Mouse (Mus musculus): ENCODE measurements around the gene Mip.
"Not testable (repeated sequence)": the region's sequence is repeated elsewhere in the genome, so short reads cannot be mapped to it uniquely, and the experiment has no call there.

Gene Mip

DNA sequence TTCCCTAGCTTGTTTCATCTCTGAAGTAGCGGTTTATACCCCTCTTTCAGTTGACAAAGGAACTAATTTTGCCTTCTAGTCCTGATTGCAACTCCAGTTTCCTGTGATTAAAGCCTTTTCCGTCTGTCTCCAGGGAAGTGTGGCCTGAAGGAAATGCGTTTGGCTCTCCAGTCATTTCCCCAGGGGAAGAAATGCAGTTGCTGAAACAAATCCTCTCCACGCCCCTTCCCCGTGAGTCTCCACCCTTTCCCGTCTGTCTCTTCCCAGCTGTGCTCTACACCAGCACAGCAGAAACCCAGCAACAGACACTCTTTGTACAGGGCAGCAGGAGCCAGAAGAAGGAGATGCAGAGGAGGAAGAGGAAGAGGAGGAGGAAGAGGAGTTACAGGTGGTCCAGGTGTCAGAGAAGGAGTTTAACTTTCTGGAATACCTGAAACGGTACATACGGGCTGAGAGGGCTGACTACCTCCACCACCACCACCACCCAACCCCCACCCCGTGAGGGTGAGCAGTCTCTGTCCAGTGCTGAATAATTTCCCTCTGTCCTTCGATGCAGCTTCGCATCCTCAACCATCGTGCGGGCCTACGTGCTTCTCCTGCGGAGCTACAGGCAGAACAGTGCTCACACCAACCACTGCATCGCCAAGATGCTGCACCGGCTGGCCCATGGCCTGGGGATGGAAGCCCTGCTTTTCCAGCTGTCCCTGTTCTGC lies 21.5 kb downstream of the Mip start:
- in situ Hi-C loops (cut with MboI, MseI): no loop called here

DNA sequence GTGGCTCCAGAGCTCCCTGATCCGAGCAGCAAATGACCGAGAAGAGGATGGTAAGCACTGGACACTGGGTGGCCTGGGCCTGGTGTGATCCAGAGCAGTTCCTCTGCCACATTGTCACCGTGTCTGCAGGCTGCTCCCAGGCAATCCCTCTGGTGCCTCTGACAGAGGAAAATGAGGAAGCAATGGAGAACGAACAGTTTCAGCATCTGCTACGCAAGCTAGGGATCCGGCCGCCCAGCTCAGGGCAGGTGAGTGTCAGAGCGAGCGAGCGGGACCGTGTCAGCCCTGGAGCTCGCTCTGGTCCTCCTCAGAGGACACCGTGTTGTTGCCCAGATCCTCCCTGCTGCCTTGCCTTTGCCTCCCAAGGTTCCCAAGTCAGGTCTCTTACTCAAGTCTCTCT lies 24.9 kb downstream of the Mip start:
- in situ Hi-C loops (cut with MboI, MseI): no loop called here

DNA sequence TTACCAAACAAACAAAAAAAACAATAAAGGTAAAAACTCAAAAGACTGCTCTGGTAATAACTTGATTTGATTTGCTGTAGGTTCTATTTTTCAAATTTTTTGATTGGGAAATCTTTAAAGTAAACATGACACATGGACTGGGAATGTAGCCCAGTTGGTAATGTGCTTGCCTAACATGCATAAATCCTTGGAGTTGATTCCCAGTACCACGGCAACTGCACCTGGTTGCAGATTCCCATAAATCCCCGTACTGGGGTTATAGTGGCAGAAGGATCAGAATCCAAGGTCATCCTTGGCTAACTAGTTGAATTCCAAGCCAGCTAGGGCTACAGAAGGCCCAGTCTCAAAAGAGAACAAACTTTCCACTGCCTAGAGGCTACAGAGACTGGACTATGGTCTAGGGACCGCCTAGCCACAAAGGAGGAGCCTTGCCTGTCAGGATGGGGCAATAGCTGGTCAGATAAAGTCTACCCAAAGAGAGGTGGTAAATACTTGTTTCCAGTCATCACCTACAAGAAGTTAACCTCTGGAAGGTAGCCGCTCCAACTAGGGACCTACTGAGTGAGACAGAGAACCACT lies 28.1 kb downstream of the Mip start, which contains the start of gene Apon:
TSS of gene Apon (plus strand) at position 420 of the 579 bp plus-strand sequence.
- in situ Hi-C loops (cut with MboI, MseI): no loop called here

DNA sequence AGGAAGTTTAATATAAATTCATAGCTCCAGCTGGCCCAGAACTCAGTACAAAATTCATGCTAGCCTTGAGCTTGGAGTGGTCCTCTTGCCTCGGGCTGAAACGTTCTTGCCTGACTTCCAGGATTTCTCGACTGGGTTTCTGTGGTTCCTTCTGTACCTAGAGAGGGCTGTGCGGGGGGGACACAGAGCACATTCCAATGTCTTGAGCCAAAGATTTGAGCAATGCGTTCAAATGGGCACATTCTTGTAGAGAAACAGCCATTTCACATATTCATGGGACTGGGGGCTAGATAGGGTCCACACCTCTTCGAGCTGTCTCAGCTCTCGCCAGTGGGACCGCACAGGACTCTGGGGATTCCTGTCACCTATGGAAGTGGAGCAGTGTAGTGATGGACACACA lies 30.3 kb downstream of the Mip start:
- in situ Hi-C loops (cut with MboI, MseI): no loop called here

DNA sequence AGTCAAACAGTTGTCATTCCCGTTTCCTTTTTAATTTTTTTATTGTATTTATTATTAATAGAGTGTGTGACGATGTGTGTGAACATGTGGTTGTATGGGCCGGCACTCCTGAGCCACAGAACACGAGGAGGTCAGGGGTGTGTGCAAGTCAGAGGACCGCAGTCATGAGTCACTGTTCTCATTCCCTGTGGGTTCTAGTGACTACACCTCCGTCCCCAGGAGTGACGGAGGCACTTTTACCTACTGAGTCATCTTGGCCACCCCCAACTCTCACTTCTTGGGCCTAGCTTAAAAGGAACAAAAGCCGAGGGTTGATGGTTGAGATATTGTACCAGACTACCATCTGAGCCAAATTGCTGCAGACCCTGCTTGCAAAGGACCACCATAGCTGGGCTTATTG lies 30.7 kb downstream of the Mip start:
- in situ Hi-C loops (cut with MboI, MseI): no loop called here

DNA sequence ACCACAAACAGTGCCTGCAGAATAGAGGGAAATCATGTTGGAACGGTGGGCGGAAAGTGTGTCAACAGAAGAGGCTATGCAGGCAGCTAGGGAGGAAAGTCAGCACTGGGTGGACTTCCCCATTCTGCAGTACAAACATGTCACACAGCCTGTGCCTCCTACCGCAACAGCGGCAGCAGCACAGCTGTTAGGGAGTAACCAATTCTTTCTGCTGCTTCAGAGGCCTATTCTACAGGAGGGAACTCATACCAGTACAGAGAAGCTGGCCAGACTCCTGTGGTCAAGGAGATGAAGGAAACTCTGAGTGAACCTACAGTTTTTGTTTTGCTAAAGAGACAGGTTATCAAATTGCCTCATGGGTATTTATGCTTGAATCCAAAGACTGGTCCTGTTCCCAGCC lies 33.3 kb downstream of the Mip start:
- in situ Hi-C loops (cut with MboI, MseI): no loop called here

DNA sequence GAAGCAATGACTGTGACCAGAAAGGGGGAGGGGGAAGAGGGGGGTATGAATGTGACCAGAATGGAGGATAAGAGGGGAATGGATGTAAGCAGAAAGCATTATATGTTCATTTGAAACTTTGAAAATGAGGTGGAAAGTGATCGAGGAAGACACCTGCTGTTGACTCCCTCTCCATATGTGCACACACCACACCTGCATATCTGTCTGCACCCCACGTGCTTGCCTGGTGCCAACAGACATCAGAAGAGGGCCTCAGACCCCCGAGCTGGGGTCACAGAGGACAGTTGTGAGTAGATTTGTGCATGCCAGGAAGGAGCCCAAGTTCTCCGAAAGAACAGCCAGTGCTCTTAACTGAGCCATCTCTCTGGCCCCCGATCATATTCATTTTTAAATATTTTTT lies 34.3 kb downstream of the Mip start:
- in situ Hi-C loops (cut with MboI, MseI): no loop called here

DNA sequence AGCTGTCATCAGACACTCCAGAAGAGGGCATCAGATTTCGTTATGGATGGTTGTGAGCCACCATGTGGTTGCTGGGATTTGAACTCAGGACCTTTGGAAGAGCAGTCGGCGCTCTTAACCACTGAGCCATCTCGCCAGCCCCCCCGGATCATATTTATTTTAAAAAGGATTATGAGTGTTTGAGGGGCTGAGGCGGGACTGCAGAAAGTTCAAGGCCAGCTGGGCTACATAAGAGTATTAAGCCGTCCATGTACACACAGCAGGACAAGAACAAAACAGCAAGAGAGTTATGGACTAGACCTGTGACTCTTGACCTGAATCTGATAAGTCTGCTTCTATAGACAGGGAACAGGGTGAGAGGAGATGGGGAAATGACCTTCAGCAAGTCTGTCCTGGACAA lies 34.7 kb downstream of the Mip start:
- in situ Hi-C loops (cut with MboI, MseI): not testable (repeated sequence)

DNA sequence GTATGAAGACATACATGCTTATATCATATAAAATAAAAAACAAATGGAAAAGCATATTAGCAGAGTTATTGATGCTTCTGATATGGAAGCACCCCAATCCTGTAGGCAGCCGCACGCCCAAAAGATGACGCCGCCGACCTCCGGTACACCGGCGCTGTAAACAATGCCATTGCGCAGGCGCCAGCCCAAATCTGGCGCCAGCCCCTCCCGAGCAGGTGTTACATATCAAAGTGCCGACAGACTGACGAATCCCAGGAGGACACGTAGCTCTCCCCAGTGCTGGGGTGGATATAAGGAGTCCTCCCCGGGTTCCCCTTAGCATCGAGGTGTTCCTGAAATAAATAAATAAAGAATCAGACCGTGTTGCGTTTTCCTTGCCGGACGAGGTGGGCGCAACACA lies 36.7 kb downstream of the Mip start:
- in situ Hi-C loops (cut with MboI, MseI): no loop called here

DNA sequence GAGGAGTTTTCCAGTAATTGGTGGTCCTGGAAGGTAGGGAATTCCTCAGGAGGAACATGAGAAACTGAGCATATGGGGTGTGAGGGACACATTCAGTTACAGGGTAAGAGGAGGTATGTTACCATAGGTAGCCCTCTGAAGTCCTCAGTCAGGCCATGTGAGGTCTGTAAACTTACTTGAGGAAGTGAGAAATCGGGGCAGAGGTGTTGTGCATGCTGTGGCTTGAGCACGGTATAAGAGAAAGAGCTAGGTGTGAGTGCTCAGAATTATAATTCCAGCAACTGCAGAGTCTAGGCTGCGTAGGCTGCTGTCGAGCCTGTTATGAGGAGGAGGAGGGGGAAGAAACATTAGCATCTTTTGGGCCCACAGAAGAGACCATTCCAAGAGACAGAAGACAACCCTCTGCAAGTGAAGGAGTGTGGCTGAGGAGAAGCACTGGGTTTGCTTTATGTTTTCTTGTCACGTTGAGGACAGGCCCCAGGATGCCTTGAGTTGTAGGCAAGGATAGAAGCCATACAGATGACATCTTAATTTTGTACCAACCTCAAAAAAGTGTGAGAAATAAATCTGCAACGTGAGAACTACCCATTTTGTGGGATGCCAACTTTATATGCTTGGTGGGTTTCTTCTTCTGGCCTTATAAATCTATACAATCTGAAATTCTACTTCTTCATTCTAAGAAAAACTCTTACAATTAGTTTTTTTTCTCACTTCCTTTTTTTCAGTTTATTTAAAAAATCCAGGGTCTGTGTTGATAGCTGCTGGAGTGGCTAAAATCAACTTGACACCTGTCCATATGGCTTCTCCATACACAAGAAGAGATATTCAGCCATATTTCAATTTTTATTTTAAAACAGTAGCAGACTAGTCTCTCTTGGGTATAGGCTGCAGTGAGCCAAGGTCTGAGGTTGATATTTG lies 38.0 kb downstream of the Mip start:
- in situ Hi-C loops (cut with MboI, MseI): no loop called here

DNA sequence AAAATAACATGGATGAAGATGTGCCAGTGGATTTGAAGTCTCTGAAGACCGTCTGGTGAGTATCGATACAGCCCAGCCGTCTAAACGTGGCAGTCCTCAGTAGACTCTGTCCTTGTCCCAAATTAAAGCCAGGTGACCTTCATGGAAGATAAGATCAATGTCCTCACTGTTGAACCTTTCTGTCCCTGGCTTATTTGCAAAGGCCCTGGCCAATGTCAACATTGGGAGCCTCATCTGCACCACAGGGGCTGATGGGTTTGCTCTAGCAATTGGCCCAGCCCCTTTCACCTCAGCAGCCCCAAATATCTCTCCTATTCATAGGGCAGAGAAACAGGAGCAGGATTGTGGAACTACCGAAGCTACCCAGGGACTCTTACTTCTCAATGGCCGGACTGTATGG lies 42.7 kb downstream of the Mip start, which contains the start of gene Apof:
TSS of gene Apof (plus strand) at position 301 of the 400 bp plus-strand sequence.
- in situ Hi-C loops (cut with MboI, MseI): no loop called here

DNA sequence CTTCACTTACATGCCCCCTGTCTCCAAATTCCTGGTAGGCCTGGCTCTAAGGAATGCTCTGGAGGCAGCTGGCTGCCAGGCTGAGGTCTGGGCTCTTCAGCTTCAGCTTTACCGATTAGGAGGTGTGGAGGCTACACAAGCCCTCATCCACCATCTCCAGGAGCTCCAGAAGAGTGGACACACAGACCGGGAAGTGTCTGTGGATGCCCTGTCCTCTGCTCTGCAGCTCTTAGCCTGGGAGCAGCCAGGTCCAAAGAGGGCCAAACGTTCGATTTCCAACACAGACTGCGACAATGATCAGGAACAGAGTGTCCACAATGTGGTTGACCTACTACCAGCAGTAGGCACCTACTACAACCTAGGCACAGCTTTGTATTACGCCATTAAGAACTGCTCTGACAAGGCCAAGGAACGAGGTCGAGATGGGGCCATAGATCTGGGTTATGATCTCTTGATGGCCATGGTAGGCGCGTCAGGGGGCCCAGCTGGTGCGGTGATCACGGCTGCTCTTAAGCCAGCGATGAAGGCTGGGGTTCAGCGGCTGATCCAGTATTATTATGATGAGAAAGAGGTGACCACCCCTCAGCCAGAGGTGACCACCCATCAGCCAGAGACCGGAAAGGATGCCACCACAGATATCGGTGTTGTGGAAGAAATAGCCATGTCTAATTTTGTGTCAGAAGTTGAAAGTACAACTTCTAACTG lies 43.7 kb downstream of the Mip start:
- in situ Hi-C loops (cut with MboI, MseI): no loop called here

DNA sequence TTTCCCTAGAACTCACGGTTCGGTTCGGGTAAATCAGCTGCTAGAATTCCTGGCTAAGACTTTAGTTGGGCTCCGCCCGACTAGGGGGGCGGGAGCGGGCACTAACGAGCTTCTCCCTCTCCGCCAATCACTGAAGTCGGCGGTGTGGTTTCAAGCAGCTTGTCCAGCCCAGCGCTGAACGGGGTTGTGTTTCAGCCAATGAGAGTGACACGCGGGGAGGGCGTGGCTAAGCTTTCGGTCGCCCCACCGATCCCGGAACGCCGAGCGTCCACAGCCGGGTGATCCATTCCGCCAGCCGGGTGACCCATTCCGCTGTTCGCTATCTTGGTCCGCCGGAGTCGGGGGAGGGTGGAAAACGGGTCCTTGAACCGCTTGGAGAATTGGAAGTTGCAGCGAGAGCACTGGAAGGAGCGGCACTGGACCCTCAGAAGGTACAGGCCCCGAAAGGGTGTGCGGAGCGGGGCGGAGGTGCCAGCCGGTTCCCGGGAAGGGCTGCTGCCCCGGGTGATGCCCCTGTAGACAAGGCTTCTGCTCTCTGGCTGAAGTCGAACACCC lies 44.7 kb downstream of the Mip start, which contains the start of gene Stat2:
TSS of gene Stat2 (plus strand) at position 273 of the 555 bp plus-strand sequence.
- in situ Hi-C loops (cut with MboI, MseI): no loop called here

DNA sequence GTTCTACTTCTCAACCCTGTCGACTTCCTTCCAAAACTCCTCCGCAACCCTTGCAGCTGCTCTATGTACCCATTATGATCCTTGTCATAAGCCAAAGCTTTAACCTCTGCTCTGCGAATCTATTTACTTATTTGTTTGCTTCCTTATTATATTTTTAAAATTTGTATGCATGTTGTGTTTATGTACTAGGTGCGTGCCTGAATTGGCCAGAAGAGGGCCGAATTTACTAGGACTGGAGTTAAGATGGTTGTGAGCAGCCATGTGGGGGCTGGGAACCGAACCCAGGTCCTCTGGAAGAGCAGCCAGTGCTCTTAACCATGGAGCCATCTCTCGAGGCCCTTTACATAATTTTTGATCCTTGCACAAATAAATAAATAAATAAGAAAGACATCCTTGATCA lies 45.2 kb downstream of the Mip start:
- in situ Hi-C loops (cut with MboI, MseI): no loop called here

DNA sequence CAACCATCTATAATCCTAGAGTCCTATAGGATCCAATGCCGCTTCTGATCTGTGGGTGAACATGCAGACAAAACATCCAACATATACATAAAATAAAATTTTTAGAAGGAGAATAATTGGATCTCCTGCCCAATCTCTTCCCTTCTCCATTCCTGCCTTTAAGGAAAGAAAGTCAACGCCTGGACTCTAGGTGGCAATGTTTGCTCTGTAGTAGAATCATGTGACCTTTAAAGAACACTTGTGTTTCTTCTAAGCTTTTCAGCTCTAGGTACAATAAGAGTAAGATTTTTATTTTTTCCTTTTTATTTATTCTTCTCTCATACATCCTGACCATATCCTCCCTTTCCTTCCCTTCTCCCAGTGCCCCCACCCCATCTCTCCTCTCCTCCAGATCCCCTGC lies 46.2 kb downstream of the Mip start:
- in situ Hi-C loops (cut with MboI, MseI): no loop called here

DNA sequence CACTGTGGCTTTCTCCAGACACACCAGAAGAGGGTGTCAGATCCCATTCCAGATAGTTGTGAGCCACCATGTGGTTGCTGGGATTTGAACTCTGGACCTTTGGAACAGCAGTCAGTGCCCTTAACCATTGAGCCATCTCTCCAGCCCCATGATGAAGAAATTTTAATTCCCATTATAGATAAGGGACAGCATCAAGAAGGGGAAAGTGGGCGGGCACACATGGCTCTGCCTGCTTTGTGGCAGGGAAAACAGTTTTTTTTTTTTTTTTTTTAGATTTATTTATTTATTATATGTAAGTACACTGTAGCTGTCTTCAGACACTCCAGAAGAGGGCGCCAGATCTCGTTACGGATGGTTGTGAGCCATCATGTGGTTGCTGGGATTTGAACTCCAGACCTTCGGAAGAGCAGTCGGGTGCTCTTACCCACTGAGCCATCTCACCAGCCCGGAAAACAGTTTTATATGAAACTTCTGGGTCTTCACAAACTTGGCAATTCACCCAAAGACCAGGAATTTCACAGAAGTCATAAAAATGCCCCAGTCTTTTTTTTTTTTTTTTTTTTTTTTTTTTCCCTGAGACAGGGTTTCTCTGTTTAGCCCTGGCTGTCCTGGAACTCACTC lies 47.3 kb downstream of the Mip start:
- in situ Hi-C loops (cut with MboI, MseI): not testable (repeated sequence)

DNA sequence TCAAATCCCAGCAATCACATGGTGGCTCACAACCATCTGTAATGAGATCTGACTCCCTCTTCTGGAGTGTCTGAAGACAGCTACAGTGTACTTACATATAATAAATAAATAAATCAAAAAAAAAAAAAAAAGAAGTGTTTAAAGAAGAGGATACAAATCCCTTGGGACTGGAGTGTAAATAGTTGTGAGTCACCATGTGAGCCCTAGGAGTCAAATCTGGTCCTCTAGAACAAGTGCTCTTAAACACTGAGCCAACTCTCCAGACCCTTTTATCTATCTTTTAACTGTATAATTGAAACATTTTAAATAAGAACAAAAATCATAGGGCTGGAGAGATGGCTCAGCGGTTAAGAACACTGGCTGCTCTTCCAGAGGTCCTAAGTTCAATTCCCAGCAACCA lies 49.7 kb downstream of the Mip start:
- in situ Hi-C loops (cut with MboI, MseI): not testable (repeated sequence)

DNA sequence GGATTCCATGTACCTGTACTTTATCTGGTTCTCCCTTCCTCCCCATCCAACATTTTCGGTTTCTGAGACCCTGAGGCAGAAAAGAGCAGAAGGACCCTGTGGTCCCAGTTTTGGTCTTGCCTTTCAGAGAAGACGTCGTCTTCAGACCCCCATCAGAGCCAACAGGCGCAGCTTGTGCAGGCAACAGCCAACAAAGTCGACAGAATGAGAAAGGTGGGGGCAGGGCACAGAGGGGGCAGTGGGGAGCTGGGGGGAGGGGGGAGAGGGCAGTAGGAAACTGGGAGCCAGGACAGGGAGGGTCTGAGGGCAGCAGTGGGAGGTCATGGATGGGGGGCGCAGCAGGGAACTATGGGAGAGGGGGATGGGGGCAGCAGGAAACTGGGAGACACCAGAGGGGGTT lies 52.5 kb downstream of the Mip start:
- in situ Hi-C loops (cut with MboI, MseI): no loop called here

DNA sequence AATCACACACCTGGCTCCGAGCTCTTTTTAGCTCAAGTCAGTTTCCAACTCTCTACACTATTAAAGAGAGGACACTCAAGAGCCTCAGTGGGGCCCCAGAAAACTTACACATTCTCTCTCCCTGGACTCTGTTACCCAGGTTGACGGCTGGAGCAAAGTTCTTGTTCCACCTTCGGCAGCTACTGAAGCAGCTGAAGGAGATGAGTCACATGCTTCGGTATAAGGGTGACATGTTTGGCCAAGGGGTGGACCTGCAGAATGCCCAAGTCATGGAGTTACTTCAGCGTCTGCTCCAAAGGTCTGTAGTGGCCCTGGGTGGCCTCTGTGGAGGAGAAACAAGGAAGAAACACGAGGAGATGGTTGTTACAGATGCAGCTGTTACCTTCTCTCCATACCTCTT lies 55.3 kb downstream of the Mip start:
- in situ Hi-C loops (cut with MboI, MseI): no loop called here

Data from T-helper 2 cell (primary cell).